27 mouse cellular contexts compared by ENCODE assay signal in genomic region chr11:120804769-120805168, GRCm38 (mm10).
"Had no signal": no experiment of that assay in that cellular context is flagged by ENCODE, and none has a peak within 500 bp of the region (broad histone marks: within the 10 kb centered on the region; RNA-seq: fewer than 3 reads in every experiment).

No protein-coding gene starts in this region.

- H3K4me1 ChIP-seq: hindbrain, embryonic 12.5 days had no signal

- H3K27me3 ChIP-seq: heart, embryonic 12.5 days; hindbrain, embryonic 12.5 days; kidney, embryonic 15.5 days; limb, embryonic 12.5 days; liver, embryonic 13.5 days; liver, embryonic 15.5 days had no signal

- H3K4me3 ChIP-seq: gastrocnemius, adult 2 months; heart, embryonic 10.5 days; heart, embryonic 12.5 days; hindbrain, embryonic 10.5 days; hindbrain, embryonic 12.5 days; kidney, embryonic 15.5 days; layer of hippocampus, adult 2 months; left cerebral cortex, adult 2 months; limb, embryonic 10.5 days; limb, embryonic 12.5 days; liver, embryonic 13.5 days; liver, embryonic 15.5 days had no signal

- ATAC-seq: hindbrain, postnatal 0 days had no signal

- DNase-seq: gastrocnemius, adult 2 months; gastrocnemius, postnatal 10 days; gastrocnemius, postnatal 25 days; heart, adult 18-20 months; heart, postnatal 10 days; heart, postnatal 4 days; kidney, adult 11 months; kidney, adult 2 months; kidney, adult 9 months; kidney, postnatal 25 days; kidney, postnatal 4 days; liver; liver, embryonic 13.5 days had no signal

- H3K27ac ChIP-seq: gastrocnemius, adult 2 months; heart, embryonic 10.5 days; hindbrain, embryonic 10.5 days; hindbrain, embryonic 12.5 days; hindbrain, embryonic 14.5 days; hindbrain, postnatal 0 days; kidney, embryonic 15.5 days; kidney, postnatal 0 days; layer of hippocampus, adult 2 months; left cerebral cortex, adult 2 months; limb, embryonic 10.5 days; limb, embryonic 12.5 days; liver, embryonic 13.5 days; liver, embryonic 15.5 days had no signal

- H3K4me2 ChIP-seq: heart, embryonic 12.5 days; hindbrain, embryonic 12.5 days; hindbrain, embryonic 14.5 days; kidney, embryonic 15.5 days; limb, embryonic 12.5 days; liver, embryonic 11.5 days; liver, embryonic 13.5 days; liver, embryonic 15.5 days had no signal

- H3K9me3 ChIP-seq: heart, embryonic 10.5 days; heart, embryonic 12.5 days; hindbrain, embryonic 10.5 days; hindbrain, embryonic 12.5 days; kidney, embryonic 15.5 days; limb, embryonic 10.5 days; limb, embryonic 12.5 days; liver, embryonic 13.5 days; liver, embryonic 15.5 days had no signal

- H3K9ac ChIP-seq: heart, embryonic 12.5 days; hindbrain, embryonic 12.5 days; hindbrain, embryonic 14.5 days; kidney, embryonic 15.5 days; limb, embryonic 12.5 days; liver, embryonic 13.5 days; liver, embryonic 15.5 days had no signal
